Mouse (Mus musculus) hematopoietic stem cell, adult 5-6 weeks (primary cell): ENCODE measurements around the gene Meox1. TPM values are rescaled to one million over a fixed set of nuclear protein-coding genes. Genes with fewer than 3 reads are reported as not detected.

ENCODE experiments used
- ATAC-seq, 2 experiments: fragments of 125-278 bp in 1 of 2; replicated peaks in 1 of 2; 2 replicates each; pipeline ENCODE4 v1.8.0; 2016 to 2017; ENCODE audit warnings: inconsistent platforms in 2 of 2, mild to moderate bottlenecking in 2 of 2, moderate number of reproducible peaks in 2 of 2, low read depth in 1 of 2, moderate TSS enrichment in 1 of 2; ENCODE audit not compliant: low FRiP score in 2 of 2, poor library complexity in 2 of 2, severe bottlenecking in 2 of 2, insufficient read depth in 1 of 2, low TSS enrichment in 1 of 2
- total RNA-seq: library from RNA; stranded (forward); fragments of 172-1452, 232-1000 nt; gene quantifications from 2 replicates; pipeline ENCODE4 v1.2.3, GENCODE M21; 2017

Gene Meox1
- not detected in 2 replicates for total RNA-seq

DNA sequence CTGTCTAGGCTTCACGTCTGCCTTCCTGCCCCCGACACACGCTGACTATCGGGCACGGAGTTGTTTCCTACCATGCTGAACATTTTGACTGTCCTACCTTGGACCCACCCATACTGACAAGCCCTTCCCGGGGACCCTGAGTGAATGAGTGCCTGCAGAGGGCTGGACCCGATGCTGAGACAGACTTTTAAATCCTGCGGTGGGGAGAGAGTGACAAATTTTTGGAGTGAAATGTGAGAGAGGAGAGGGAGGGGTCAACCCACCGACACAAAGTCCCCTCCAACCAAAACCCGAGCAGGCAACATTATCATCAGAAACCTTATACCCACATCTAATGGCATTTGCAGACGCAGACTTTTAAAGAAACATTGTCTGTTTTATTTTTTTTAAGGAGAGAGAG lies at the start of gene Meox1:
Gene Meox1 (minus strand): TSS at position 171 of the 400 bp plus-strand sequence.
- no peak for ATAC-seq

DNA sequence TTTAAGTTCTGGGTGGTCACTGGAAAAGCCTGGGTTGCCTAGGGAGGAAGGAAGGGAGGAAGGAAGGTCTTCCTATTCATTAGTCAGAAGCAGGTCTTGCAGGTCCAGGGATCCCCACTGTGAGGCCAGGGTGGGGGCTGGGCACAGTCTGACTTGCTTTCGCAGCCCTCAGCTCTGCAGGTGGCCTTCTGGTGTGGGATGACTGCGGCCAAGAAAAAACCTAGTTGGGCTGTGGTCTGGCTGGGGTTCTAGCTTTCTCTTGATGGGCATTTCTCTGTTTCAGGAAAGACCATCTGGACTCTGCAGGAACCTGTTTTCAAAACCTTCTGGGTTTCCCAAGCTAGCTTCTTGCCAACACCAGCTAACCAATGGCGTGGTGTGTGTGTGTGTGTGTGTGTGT lies 48.9 kb upstream of the Meox1 start:
- ATAC-seq: no peak

DNA sequence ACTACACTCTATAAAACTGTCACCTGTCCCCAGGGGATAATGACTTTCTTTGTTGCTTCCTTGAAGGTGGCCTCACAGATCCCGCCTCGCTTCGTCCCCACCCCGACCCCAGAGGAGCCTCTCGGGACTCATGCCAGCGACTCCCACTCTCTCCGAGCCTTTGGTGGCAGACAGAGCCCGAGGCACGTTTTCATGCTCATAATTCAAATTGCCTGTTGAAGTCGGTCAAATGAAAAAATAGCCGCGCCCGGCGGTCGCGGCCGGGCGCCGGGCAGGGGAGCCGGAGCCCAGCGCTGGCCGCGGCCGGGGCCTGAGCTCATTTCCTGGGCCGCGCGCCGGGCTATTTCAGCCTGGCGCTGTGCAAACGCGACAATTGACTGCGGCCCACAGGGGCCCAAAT lies 42.9 kb upstream of the Meox1 start:
- ATAC-seq: no peak

DNA sequence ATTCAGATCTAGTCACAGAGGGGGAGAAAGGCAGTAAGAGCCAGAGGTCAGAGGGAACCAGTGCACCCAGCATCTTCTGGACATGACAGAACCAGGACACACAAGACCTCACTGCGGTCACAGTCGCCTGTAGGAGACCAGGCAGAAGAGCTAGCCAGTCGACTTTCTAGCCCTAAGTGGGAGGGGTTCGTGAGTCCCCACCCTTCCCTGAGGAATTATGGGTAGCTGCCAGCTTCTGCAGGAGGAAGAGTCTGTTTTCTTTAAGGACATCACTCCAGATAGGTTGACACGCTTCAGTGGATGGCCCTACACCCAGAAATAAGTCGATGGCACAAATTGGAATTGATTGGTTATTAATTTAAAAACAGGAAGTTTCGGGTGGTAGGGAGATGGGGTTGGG lies 42.2 kb upstream of the Meox1 start:
- no peak for ATAC-seq

DNA sequence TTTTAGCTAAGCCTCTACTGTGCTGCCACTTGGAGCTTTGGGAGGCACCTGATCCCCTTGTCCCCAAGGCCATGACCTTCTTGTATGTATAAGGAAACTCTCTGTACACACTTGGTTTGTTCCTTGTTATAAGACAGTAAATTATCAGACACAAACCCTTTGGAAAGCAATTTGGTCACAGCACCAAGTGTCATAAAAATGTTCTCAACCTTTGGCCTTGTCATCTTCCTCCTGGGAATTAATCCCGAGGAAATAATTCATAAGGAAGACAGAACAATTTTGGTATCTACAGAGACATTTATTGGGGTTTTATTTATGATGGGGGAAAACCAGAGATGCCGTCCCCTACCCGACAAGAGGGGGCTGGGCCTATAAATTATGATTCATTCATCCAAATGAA lies 41.6 kb upstream of the Meox1 start:
- ATAC-seq: no peak

DNA sequence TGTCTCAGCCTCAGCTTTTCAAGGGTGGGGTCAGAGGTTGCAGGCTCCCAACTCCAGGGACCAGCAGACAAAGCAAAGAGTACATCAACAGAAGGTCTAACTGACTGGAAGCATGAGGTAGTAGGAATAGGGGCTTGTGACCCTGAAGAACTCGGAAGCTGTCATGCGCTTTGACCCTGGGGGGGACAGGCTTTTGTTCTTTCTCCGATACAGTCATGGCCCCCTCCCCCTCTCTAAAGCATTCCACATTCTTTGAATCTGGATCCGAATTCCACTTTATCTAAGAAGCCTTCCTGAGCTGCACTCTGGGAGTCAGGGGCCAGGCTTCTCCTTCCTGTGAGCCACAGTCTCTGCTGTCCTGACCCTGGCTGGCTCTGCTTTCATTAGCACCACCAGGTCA lies 37.8 kb upstream of the Meox1 start:
- no peak for ATAC-seq

DNA sequence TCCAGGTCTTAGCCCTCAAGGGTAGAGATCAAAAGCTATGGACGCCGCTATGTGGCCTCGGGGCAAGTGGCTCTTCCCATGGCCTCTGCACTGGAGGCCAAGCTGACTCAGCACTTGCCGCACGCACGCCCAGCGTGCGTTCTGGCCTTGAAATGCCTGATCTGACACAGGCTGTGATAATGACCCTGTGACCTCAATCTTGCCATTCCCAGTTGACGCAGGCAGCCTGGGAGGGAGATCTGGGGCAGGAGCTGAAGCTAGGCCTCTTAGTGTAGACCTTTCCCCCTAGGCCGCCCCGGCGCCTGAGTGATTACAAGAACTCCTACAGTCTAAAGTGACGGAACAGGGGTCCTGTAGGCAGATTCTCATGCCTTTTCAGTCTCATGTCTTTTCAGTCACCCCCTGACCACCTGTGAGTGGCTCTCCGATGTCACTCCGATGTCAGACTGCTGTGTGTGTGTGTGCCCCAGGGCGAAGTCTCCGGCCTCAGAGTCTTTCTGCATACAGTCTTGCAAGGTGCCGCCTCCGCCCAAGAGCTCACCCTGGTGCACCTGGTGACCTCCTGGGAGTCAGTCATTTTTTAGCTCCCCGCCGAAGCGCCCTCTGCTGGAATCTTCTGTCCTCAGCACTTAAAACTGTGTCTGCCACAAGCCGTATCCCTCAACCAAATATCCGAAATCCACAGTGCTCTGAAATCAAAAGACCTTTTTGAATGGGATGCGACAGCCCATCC lies 34.0 kb upstream of the Meox1 start:
- ATAC-seq: peak in 1 of 2 experiments; percentile 48; a peak in 1 of 4 replicates

DNA sequence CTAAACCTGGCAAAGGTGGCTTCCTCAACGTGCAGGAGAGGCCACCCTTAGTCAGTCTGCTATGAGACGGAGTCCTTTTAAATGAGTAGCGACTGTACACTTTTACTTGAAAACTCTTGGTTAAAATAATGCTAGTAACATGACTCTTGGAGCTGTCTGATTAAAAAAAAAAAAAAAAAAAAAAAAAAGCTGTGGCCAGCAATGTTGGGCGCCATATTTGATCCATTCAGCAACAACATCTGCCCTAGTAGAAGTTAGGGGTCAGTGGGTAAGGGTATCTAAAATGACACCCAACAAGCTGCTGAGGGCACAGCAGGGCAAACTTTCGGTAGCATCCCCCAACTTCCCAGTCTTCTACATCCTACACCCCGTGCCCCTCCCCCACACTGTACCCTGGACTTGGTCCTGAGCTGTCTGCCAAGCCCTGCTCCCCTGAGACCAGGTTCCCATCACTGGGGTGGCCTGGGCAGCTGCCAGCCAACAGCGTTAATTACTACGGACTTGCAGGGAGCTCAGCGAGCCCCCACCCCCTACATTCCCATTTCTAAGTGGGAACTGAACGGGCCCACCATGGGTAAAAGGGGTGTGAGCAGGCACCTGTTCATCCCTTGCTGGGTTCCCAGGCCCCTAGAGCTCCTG lies 32.9 kb upstream of the Meox1 start:
- ATAC-seq: no peak

DNA sequence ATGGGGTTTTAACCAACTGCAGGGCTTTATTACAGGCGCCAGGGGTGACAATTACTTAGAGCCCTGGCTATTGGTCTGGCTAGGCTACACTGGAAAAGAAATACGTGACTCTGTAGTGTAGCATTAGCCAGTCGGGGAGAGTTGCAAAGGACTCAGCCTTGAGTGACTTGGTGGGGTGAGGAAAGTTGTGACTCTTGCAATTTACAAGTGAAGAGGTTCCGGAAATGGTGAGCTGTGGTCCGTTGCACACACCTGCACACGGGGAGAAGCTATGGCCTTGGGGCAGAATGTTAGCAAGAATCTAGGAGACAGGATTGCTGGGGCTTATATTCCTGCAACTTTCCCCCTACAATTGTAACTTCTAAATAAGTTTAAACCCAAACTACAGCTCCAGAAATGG lies 31.5 kb upstream of the Meox1 start:
- no peak for ATAC-seq

DNA sequence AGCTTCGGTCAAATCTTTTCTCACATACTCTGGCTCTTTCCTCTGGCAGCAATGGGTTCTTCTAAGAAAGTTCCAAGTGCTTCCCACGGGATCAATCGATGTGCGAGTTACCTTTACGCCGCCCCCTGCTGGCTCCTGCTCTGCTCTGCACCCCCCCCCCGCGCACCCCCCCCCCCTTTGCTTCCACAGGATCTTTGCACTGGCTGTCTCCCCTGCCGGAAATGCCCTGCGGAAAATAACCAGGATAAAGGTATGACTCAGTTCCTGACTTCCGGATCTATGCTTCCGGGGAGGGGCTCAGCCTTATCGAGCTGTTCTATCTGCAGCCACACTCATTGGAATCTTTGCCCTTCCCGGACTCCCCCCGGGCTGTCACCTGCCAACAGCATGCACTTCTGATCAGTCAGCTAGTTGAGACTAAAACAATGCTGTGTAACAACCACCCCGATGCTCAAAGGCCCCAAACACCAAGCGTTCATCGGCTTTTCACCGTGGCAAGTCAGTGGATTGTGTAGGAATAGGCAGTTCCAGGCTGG lies 30.3 kb upstream of the Meox1 start:
- no peak for ATAC-seq

DNA sequence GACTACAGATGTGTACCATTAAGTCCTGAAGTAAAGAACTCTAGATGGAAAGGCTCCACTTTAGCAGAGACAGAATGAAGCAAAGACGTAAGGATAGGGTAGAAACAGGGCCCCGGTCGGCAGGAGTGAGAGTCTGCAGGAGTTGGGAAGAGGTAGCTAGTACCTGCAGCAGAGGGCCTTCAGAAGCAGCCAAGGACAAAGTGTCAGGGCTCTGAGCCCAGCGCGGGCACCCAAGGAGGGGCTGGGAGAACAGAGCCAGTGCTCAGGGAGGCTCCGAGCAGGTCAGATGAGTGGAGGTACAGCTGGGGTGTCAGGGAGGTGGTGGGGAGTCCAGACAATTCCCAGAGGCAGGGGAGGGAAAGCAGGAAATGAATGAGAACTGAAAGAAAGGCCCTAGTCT lies 29.8 kb upstream of the Meox1 start:
- no peak for ATAC-seq

DNA sequence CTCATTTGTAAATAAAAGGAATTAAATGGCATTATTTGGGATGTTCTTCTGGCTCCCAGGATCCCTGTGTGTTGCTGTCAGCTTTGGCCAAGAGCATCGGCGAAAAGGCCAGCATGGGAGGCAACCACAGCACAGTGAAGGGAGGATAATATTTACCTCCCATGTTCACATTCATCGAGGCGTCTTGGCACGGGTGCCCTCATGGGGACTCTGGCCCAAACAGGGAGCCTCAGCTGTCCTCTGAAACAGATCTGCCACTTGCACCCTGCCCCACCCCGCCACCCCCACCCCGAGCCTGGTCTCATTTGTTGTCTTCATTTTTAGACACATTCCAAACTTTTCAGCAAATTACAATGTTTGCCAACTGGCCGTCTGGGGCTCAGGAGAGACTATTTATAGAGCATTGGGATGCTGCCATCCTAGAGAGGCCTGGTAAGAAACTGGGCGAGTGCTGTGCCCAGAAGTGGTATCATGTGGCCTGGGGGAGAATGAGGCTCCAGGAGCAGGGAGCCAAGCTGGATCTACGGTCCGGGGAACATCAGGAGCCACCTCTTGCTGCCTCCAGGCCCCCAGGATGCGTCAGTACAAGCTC lies 27.3 kb upstream of the Meox1 start:
- ATAC-seq: no peak

DNA sequence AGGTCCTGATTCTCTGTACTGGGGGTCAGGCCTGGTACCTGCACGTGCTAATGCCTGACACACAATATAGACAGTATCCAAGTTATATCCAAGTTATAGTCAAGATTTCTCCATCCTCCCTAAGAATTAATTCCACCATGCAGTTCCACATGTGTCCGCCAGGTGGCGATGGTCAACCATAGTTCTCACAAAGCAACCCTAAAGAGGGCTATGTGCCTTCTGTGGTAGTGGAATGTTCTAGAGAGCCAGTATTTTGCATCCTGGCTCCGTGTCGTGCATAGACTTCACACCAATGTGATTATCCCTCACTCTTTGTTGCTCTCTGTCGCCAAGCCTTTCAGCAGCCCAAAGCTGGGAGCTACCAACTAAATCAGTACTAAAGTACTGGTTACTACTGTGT lies 25.5 kb upstream of the Meox1 start:
- peak; percentile 65 to 74; a peak in 3 of 4 replicates for ATAC-seq

DNA sequence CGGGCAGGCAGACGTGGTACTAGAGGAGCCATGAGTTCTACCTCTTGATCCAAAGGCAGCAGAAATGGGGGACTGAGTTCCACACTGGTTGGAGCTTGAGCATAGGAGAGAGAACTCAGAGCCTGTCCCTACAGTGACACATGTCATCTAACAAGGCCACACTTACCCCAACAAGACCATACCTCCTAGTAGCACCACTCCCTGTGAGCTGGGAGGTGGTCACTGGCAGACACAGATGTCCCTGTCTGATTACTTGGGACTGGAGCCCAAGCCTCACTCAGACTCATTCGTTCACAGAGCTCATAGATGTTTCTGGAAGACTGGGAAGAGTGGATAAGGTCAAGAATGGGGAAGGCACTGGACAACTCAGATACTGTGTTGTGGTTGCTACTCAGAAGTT lies 24.4 kb upstream of the Meox1 start:
- no peak for ATAC-seq

DNA sequence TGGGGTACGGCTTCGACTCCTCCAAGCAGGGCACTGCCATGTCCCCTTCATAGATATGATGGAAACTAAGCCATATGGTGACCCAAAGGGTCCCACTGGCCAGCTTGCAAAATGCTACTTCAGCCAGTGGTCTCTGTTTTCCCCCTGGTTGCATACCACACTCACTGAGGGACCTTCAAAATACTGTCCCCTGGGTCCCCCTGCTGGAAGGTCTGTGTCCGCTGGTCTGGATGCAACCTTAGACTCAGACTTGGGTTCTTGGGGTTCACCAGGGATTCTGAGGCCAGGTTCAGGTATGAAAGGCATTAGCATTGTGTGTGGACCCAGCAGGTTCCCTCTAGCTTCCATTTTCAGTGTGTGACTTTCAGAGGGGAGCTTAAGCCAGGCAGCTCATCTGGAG lies 22.6 kb upstream of the Meox1 start:
- ATAC-seq: no peak

DNA sequence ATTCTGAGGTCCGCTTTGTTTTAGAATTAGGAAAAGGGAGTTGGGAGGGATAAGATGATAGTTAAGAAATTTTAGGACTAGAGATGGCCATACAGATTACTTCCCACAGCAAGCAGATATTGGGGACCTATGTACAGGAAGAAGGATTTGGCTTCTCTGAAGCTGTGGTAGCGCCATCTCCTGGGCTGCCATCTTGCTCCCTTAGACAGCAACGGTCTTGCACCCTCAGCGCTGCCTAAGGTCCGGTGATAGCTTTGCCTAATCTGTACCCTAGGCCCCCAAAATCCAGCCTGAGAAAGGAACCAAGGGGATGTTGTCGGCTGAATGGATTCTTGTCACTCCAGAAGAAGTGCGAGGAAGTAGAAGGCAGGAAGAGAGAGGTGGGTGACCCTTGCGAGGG lies 19.4 kb upstream of the Meox1 start:
- no peak for ATAC-seq

DNA sequence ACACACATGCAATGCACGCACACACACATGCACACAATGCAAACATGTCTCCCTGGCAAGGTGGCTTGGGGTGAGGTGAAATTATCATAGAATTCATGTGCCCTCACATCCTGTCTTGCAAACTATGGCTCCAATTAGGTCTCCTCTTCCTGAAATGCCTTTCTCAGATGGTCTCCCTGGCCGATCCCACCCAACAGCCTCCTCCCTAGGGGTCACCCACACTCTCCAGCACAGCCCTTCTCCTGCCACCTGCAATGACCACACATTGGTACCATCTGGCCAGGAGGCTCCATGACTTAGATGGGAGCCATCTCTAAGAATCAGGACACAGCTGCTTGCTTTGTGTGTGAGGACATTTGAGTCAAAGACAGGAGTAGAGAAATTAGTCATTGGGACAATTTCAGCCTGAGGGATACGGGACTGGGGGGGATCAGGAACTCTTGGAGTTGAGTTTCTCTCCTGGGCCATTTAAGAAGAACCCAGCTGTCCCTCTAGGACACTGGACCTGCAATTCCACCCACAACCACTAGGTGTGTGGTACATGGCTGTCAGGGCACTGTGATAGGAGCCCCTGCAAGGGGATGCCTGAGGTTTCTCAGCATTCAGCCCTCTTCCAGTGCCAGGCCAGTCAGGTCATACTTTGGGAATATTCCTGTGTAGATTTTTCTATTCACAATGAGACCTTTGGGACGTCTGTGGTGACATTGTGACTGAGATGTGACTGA lies 17.8 kb upstream of the Meox1 start:
- ATAC-seq: no peak
